Comparison of ENCODE assay signal across 23 mouse cellular contexts in the genomic region with DNA sequence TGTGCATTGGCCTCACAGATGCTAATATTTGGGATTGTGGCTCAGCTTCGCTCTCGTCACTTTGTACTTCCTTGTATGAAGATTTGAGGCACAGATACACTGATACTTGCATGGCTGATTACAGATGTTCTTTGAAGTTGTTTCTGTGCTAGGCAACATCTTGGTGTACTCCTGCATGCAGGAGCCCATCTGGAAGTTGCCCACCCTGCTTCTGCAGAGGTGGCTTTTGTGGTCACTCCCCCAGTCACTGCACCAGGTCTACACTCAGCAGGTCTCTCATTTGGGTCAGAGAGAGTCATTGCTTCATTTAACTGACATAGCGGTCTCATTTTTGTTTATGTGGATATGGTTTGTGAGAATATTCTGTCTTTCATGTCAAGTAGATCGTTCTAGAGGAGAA. TPM values are rescaled to one million over a fixed set of nuclear protein-coding genes. Genes with fewer than 3 reads are reported as not detected.
DNase-seq lines count a peak whose midpoint lies in the region; TF ChIP-seq lines count a peak whose summit lies in the region.
"Had no signal": no experiment of that assay in that cellular context is flagged by ENCODE, and none has a peak within 500 bp of the region (broad histone marks: within the 10 kb centered on the region; RNA-seq: fewer than 3 reads in every experiment).

No protein-coding gene starts in this region.

- H3K27ac ChIP-seq in layer of hippocampus, adult 2 months, result peak overlapping the region; percentile 50; the same call in 1 of the 2 replicates
- H3K27ac ChIP-seq: forebrain, embryonic 13.5 days; heart, embryonic 10.5 days; heart, embryonic 15.5 days; intestine, embryonic 15.5 days; limb, embryonic 10.5 days; limb, embryonic 15.5 days; liver, embryonic 13.5 days; neural tube, embryonic 13.5 days had no signal

- no peak for TF ChIP-seq CTCF in layer of hippocampus, adult 2 months (conservative IDR thresholded peaks at IDR 0.05)

- DNase-seq in layer of hippocampus, adult 2 months (ENCODE audit: low spot score in 2 of 2), result no peak
- no peak for DNase-seq in layer of hippocampus, postnatal 14 days (ENCODE audit: low spot score in 2 of 2)
- peak; percentile 24 to 45 for DNase-seq in thymus, postnatal 36 days
- no peak for DNase-seq in thymus, postnatal 14 days
- DNase-seq in induced T-regulatory cell, adult 2 months (ENCODE audit: low read depth), result peak; percentile 19
- no peak for DNase-seq in spleen, adult 18-20 months
- DNase-seq in cerebellum, postnatal 10 days, result no peak
- DNase-seq: cerebellum, adult 2 months; cerebellum, postnatal 25 days; gastrocnemius, postnatal 36 days; kidney, adult 8-10 months; kidney, postnatal 14 days; liver, embryonic 13.5 days; lung, adult 2 months; lung, postnatal 10 days; right cerebral cortex, postnatal 4 days had no signal

- H3K4me3 ChIP-seq in layer of hippocampus, adult 2 months, result no peak overlapping the region
- H3K4me3 ChIP-seq: forebrain, embryonic 13.5 days; heart, embryonic 10.5 days; heart, embryonic 15.5 days; intestine, embryonic 15.5 days; limb, embryonic 10.5 days; limb, embryonic 15.5 days; liver, embryonic 13.5 days; neural tube, embryonic 13.5 days had no signal

RNA-seq across cellular contexts. Expression of gene Hivep2, which starts 22.9 kb away (rescaled TPM):
- 100 to 1,000 TPM; 203 to 210 TPM for total RNA-seq in layer of hippocampus, adult 2 months (2021)
- 100 to 1,000 TPM; 216 to 243 TPM for total RNA-seq in layer of hippocampus, postnatal 14 days (2021)

Comparison
In these comparisons a context has a peak if more than half of its experiments do, and no peak if none do; other contexts are left out.
1. DNase-seq: peak in thymus, postnatal 36 days (2 of 2) and induced T-regulatory cell, adult 2 months (single experiment); none in layer of hippocampus, adult 2 months (0 of 2), layer of hippocampus, postnatal 14 days (0 of 2), thymus, postnatal 14 days (single experiment), spleen, adult 18-20 months (0 of 2) and cerebellum, postnatal 10 days (0 of 2).